ENCODE assay signal across 7 mouse cellular contexts in genomic region chr16:3872216-3873047, GRCm38 (mm10). TPM values are rescaled to one million over a fixed set of nuclear protein-coding genes. Genes with fewer than 3 reads are reported as not detected.
A peak's percentile ranks its signal among the peaks of the same experiment; 100 is the strongest.
DNase-seq lines count a peak whose midpoint lies in the region; ATAC-seq lines count a peak whose summit lies in the region.

Gene Naa60, plus strand, starts transcription at chr16:3872375.

- DNase-seq in adrenal gland, postnatal 14 days: peak; percentile 96
- DNase-seq in embryonic facial prominence, embryonic 11.5 days (ENCODE audit: low spot score): peak; percentile 93
- DNase-seq in kidney, adult 11 months: peak; percentile 93
- peak; percentile 95 for DNase-seq in limb, embryonic 10.5 days (ENCODE audit: low spot score)
- DNase-seq in spleen, adult 18-20 months: peak; percentile 84 to 86

- ATAC-seq in embryonic facial prominence, embryonic 11.5 days (replicated peaks; ENCODE audit: insufficient number of reproducible peaks, low FRiP score, low TSS enrichment, low read depth): peak; percentile 98
- ATAC-seq in granulocyte monocyte progenitor cell, adult 5-6 weeks (replicated peaks; ENCODE audit: poor library complexity, severe bottlenecking): peak; percentile 97
- ATAC-seq in midbrain, embryonic 13.5 days: peak; percentile 99

- H3K9ac ChIP-seq in embryonic facial prominence, embryonic 11.5 days (replicated peaks; ENCODE audit: low read length): peak within 1 kb of the TSS; percentile 73
- peak within 1 kb of the TSS; percentile 67 for H3K9ac ChIP-seq in midbrain, embryonic 13.5 days (replicated peaks)

- H3K4me3 ChIP-seq in embryonic facial prominence, embryonic 11.5 days (ENCODE audit: low read depth, low read length): peak within 1 kb of the TSS; percentile 53
- H3K4me3 ChIP-seq in limb, embryonic 10.5 days: peak within 1 kb of the TSS; percentile 72
- H3K4me3 ChIP-seq in midbrain, embryonic 13.5 days (replicated peaks): peak within 1 kb of the TSS; percentile 56

- H3K9me3 ChIP-seq in embryonic facial prominence, embryonic 11.5 days (replicated peaks; ENCODE audit: control insufficient read depth, low read length): no peaks in the 10 kb centered on the region
- H3K9me3 ChIP-seq in limb, embryonic 10.5 days (replicated peaks): no peaks in the 10 kb centered on the region
- H3K9me3 ChIP-seq in midbrain, embryonic 13.5 days: no peaks in the 10 kb centered on the region

- no peak within 1 kb of the TSS for H3K27ac ChIP-seq in embryonic facial prominence, embryonic 11.5 days (replicated peaks; ENCODE audit: low read depth, low read length)
- peak within 1 kb of the TSS; percentile 87 for H3K27ac ChIP-seq in limb, embryonic 10.5 days
- H3K27ac ChIP-seq in midbrain, embryonic 13.5 days: peak within 1 kb of the TSS; percentile 44; the same call in 1 of the 2 replicates

- no peaks in the 10 kb centered on the region for H3K27me3 ChIP-seq in embryonic facial prominence, embryonic 11.5 days (ENCODE audit: control insufficient read depth, insufficient read depth, low read length)
- H3K27me3 ChIP-seq in limb, embryonic 10.5 days (ENCODE audit: low read depth, poor library complexity, severe bottlenecking): no peaks in the 10 kb centered on the region
- H3K27me3 ChIP-seq in midbrain, embryonic 13.5 days: no peaks in the 10 kb centered on the region

- H3K4me1 ChIP-seq in embryonic facial prominence, embryonic 11.5 days (ENCODE audit: control insufficient read depth, insufficient read depth, low read length): no peaks in the 10 kb centered on the region
- H3K4me1 ChIP-seq in limb, embryonic 10.5 days: peaks cover 18% of the 10 kb centered on the region
- peaks cover 26% of the 10 kb centered on the region for H3K4me1 ChIP-seq in midbrain, embryonic 13.5 days (replicated peaks)

- peak within 1 kb of the TSS; percentile 77 for H3K4me2 ChIP-seq in embryonic facial prominence, embryonic 11.5 days (ENCODE audit: low read depth, low read length)
- H3K4me2 ChIP-seq in midbrain, embryonic 13.5 days (replicated peaks): peak within 1 kb of the TSS; percentile 93

- no peaks in the 10 kb centered on the region for H3K36me3 ChIP-seq in embryonic facial prominence, embryonic 11.5 days (replicated peaks; ENCODE audit: control insufficient read depth, insufficient read depth, low read depth, low read length)
- peaks cover 11% of the 10 kb centered on the region for H3K36me3 ChIP-seq in limb, embryonic 10.5 days
- peaks cover 15% of the 10 kb centered on the region for H3K36me3 ChIP-seq in midbrain, embryonic 13.5 days

- WGBS in embryonic facial prominence, embryonic 11.5 days: 4% methylated on average over 47 of the region's 47 CpGs
- 7% methylated on average over 47 of the region's 47 CpGs for WGBS in limb, embryonic 10.5 days
- WGBS in midbrain, embryonic 13.5 days: 5% methylated on average over 47 of the region's 47 CpGs

RNA-seq across cellular contexts. Expression of gene Naa60, which starts in this region (rescaled TPM):
- total RNA-seq in adrenal gland, postnatal 14 days (2021): 68.1 and 83.4 TPM in 2 replicates
- 53.3 and 55.7 TPM in 2 replicates for polyA plus RNA-seq in embryonic facial prominence, embryonic 11.5 days (2014; fragmentation: Nextera tagmentation; extraction: Ambion mirVana)
- 72.5 and 101 TPM in 2 replicates for total RNA-seq in granulocyte monocyte progenitor cell, adult 5-6 weeks (2014; fragmentation: Nextera tagmentation)
- total RNA-seq in granulocyte monocyte progenitor cell, adult 5-6 weeks (2017): 33.9 and 34.1 TPM in 2 replicates
- 55.8 and 58.0 TPM in 2 replicates for polyA plus RNA-seq in limb, embryonic 10.5 days (2016; fragmentation: Nextera tagmentation; extraction: Ambion mirVana)
- 79.7 and 80.5 TPM in 2 replicates for polyA plus RNA-seq in midbrain, embryonic 13.5 days (2015; fragmentation: Nextera tagmentation; extraction: Ambion mirVana)
